Comparison of ENCODE assay signal across 15 mouse cellular contexts in genomic region chr2:75209790-75210583, GRCm38 (mm10).
DNase-seq lines count a peak whose midpoint lies in the region; ATAC-seq and TF ChIP-seq lines count a peak whose summit lies in the region.
"Had no signal": no experiment of that assay in that cellular context is flagged by ENCODE, and none has a peak within 500 bp of the region (broad histone marks: within the 10 kb centered on the region; RNA-seq: fewer than 3 reads in every experiment).

No protein-coding gene starts in this region.

- no peaks in the 10 kb centered on the region for H3K9me3 ChIP-seq in hindbrain, embryonic 11.5 days (ENCODE audit: control insufficient read depth, low read length)
- no peaks in the 10 kb centered on the region for H3K9me3 ChIP-seq in hindbrain, embryonic 10.5 days
- H3K9me3 ChIP-seq in hindbrain, embryonic 12.5 days (replicated peaks) = no peaks in the 10 kb centered on the region
- no peaks in the 10 kb centered on the region for H3K9me3 ChIP-seq in limb, embryonic 13.5 days
- H3K9me3 ChIP-seq: midbrain, embryonic 15.5 days; neural tube, embryonic 12.5 days had no signal

- no peak overlapping the region for H3K9ac ChIP-seq in hindbrain, embryonic 11.5 days (ENCODE audit: low read depth, low read length)
- no peak overlapping the region for H3K9ac ChIP-seq in hindbrain, embryonic 12.5 days
- no peak overlapping the region for H3K9ac ChIP-seq in limb, embryonic 13.5 days
- H3K9ac ChIP-seq: midbrain, embryonic 15.5 days; neural tube, embryonic 12.5 days had no signal

- no peak overlapping the region for H3K4me2 ChIP-seq in hindbrain, embryonic 11.5 days (replicated peaks; ENCODE audit: low read depth, low read length)
- no peak overlapping the region for H3K4me2 ChIP-seq in hindbrain, embryonic 12.5 days (replicated peaks)
- peak overlapping the region; percentile 57 for H3K4me2 ChIP-seq in limb, embryonic 13.5 days (replicated peaks)
- H3K4me2 ChIP-seq: heart, embryonic 11.5 days; midbrain, embryonic 15.5 days; neural tube, embryonic 12.5 days had no signal

- no peak for DNase-seq in hindbrain, embryonic 11.5 days (ENCODE audit: low spot score)
- DNase-seq in hindbrain, embryonic 10.5 days (ENCODE audit: low spot score) = no peak
- DNase-seq in brain, embryonic 14.5 days (ENCODE audit: low read depth) = peak; percentile 28
- no peak for DNase-seq in lung, postnatal 14 days
- DNase-seq: adrenal gland, adult 8-10 months; cerebellum, adult 9-10 months; gastrocnemius, postnatal 25 days; lung, adult 2 months; thymus, adult 2 months had no signal

- H3K36me3 ChIP-seq in hindbrain, embryonic 11.5 days (ENCODE audit: control insufficient read depth, insufficient read depth, low read length) = no peaks in the 10 kb centered on the region
- H3K36me3 ChIP-seq in hindbrain, embryonic 10.5 days = no peaks in the 10 kb centered on the region
- H3K36me3 ChIP-seq in hindbrain, embryonic 12.5 days = no peaks in the 10 kb centered on the region
- no peaks in the 10 kb centered on the region for H3K36me3 ChIP-seq in limb, embryonic 13.5 days
- H3K36me3 ChIP-seq: midbrain, embryonic 15.5 days; neural tube, embryonic 12.5 days had no signal

- TF ChIP-seq CTCF in brain, embryonic 14.5 days (IDR thresholded peaks at IDR 0.05; ENCODE audit: borderline replicate concordance, extremely low read depth, insufficient read depth, insufficient read length) = no peak

- 74% methylated on average over 17 of the region's 17 CpGs for WGBS in hindbrain, embryonic 11.5 days
- WGBS in hindbrain, embryonic 10.5 days = 85% methylated on average over 17 of the region's 17 CpGs
- 71% methylated on average over 17 of the region's 17 CpGs for WGBS in hindbrain, embryonic 12.5 days
- WGBS in limb, embryonic 13.5 days = 57% methylated on average over 17 of the region's 17 CpGs

- no peak overlapping the region for H3K4me3 ChIP-seq in hindbrain, embryonic 11.5 days (ENCODE audit: low read depth, low read length)
- no peak overlapping the region for H3K4me3 ChIP-seq in hindbrain, embryonic 10.5 days
- H3K4me3 ChIP-seq in hindbrain, embryonic 12.5 days = no peak overlapping the region
- no peak overlapping the region; the same call in 1 of the 2 replicates for H3K4me3 ChIP-seq in limb, embryonic 13.5 days
- H3K4me3 ChIP-seq: midbrain, embryonic 15.5 days; neural tube, embryonic 12.5 days had no signal

- H3K27me3 ChIP-seq in hindbrain, embryonic 11.5 days (ENCODE audit: control insufficient read depth, insufficient read depth, low read length) = no peaks in the 10 kb centered on the region
- no peaks in the 10 kb centered on the region for H3K27me3 ChIP-seq in hindbrain, embryonic 10.5 days (ENCODE audit: insufficient read depth, poor library complexity, severe bottlenecking)
- no peaks in the 10 kb centered on the region for H3K27me3 ChIP-seq in hindbrain, embryonic 12.5 days
- peaks cover 9% of the 10 kb centered on the region; the same call in 1 of the 2 replicates for H3K27me3 ChIP-seq in limb, embryonic 13.5 days
- H3K27me3 ChIP-seq: midbrain, embryonic 15.5 days; neural tube, embryonic 12.5 days had no signal

- H3K27ac ChIP-seq in hindbrain, embryonic 11.5 days (ENCODE audit: low read depth, low read length) = peak overlapping the region; percentile 48
- no peak overlapping the region; the same call in 1 of the 2 replicates for H3K27ac ChIP-seq in hindbrain, embryonic 10.5 days
- H3K27ac ChIP-seq in hindbrain, embryonic 12.5 days = 0 out of 2 replicates have a peak overlapping the region, but pooled peaks have one; percentile 19
- H3K27ac ChIP-seq in limb, embryonic 13.5 days = peak overlapping the region; percentile 61; the same call in 1 of the 2 replicates
- H3K27ac ChIP-seq: midbrain, embryonic 15.5 days; neural tube, embryonic 12.5 days had no signal

- ATAC-seq in hindbrain, embryonic 11.5 days (ENCODE audit: low FRiP score) = peak; percentile 47; the same call in 1 of the 2 replicates
- ATAC-seq in hindbrain, embryonic 12.5 days (ENCODE audit: low FRiP score) = no peak; the same call in 1 of the 2 replicates
- ATAC-seq in limb, embryonic 13.5 days (ENCODE audit: low FRiP score, low read depth) = no peak
- ATAC-seq in inflammation-experienced regulatory T-cells, adult 6 months = no peak
- ATAC-seq: midbrain, embryonic 15.5 days had no signal

- H3K4me1 ChIP-seq in hindbrain, embryonic 11.5 days (replicated peaks; ENCODE audit: control insufficient read depth, insufficient read depth, low read length) = no peaks in the 10 kb centered on the region
- H3K4me1 ChIP-seq in hindbrain, embryonic 10.5 days (replicated peaks) = no peaks in the 10 kb centered on the region; the same call in 1 of the 2 replicates
- peaks cover 12% of the 10 kb centered on the region; the same call in 1 of the 2 replicates for H3K4me1 ChIP-seq in hindbrain, embryonic 12.5 days
- H3K4me1 ChIP-seq in limb, embryonic 13.5 days = peaks cover 29% of the 10 kb centered on the region
- H3K4me1 ChIP-seq: midbrain, embryonic 15.5 days had no signal

- no peak for TF ChIP-seq POLR2A in brain, embryonic 14.5 days (IDR thresholded peaks at IDR 0.05; ENCODE audit: borderline replicate concordance, extremely low read depth, insufficient read depth, insufficient read length, poor library complexity, severe bottlenecking)
